Mouse (Mus musculus): ENCODE measurements at regions not wholly inside any gene's neighbourhood (a gene's known extent, or its start where the extent isn't known, plus 50 kb on each side); places are given as distances from the start of the nearest gene placed in this dataset.

DNA sequence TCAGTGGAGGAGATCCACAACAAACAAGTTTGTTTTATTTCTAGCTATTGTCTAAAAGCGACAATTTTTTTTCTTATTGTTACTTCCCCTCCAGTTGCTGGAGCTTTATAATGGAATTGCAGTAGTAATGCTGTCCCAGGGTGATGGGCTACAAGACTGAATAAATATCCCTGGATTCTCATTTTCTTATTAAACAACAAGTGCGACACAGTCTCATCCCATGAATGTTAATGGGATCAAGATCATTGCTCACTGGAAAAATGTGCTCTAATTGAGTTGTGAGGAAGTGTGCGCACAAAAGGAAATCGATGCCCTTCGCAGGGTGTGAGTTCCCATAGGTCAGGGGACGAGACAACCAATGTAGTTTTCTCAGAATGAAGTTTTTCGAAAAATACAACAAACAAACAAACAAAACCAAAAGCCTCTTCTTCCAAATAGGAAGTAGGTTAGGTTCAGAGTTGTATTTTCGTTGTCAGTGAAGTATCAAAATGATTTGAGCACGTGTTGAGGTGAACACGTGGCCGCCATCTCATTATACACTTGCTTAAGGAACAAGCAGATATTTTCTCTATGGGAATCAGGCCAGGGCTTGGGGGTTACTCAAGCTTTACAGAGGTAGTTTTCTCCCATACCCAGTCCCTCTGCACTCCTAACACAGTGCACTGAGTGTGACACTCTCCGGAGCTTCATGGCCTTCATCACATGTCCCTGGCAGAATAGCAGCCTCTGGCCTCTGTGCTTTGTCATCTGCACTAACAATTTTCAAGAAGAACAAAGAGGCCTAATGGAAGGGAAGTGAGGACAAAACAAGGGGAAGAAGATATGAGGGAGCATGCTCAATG lies 205.7 kb downstream of the Rnf152 start:
- no peaks in the 10 kb centered on the region for H3K27me3 ChIP-seq (ENCODE audit: control insufficient read depth, insufficient read depth, low read depth, low read length)
- H3K4me2 ChIP-seq (ENCODE audit: low read depth, low read length) = no peak overlapping the region
- H3K27ac ChIP-seq (ENCODE audit: low read length) = no peak overlapping the region
- no peak for ATAC-seq (ENCODE audit: low read depth)
- no peaks in the 10 kb centered on the region; the same call in 1 of the 2 replicates for H3K4me1 ChIP-seq (replicated peaks; ENCODE audit: control insufficient read depth, insufficient read depth, low read length)
- H3K36me3 ChIP-seq (ENCODE audit: control insufficient read depth, insufficient read depth, low read length) = no peaks in the 10 kb centered on the region
- H3K4me3 ChIP-seq (ENCODE audit: low read length) = no peak overlapping the region
- 82% methylated on average over 12 of the region's 12 CpGs for WGBS
- no peak overlapping the region for H3K9ac ChIP-seq (ENCODE audit: low read length)
- no peaks in the 10 kb centered on the region for H3K9me3 ChIP-seq (ENCODE audit: control insufficient read depth, low read length)

DNA sequence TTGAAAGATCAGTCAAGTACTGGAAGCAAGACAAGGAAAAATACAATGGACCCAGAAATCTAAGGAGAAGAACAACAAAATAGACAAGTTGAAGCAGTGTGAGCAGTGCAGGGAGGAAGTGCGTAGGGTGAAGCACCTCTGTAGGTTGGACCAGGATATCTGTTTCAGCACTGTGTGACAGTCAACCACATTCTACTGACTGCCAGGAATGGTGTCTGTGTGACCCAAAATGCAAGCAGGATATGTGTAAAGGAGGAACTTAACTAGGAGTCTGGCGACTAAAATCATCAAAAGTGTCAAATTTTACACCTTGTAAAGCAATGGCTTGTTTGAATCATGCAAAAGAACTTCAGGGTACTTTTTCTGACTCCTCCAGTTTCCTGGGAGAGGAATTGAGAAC lies 207.7 kb downstream of the Rnf152 start:
- Histone ChIP-seq H3K4me2 (ENCODE audit: low read depth, low read length) (no peak overlapping the region), H3K9ac (ENCODE audit: low read length) (no peak overlapping the region), H3K27ac (ENCODE audit: low read length) (no peak overlapping the region), H3K36me3 (ENCODE audit: control insufficient read depth, insufficient read depth, low read length) (no peaks in the 10 kb centered on the region), H3K4me3 (ENCODE audit: low read length) (no peak overlapping the region), H3K4me1 (replicated peaks; ENCODE audit: control insufficient read depth, insufficient read depth, low read length) (no peaks in the 10 kb centered on the region; the same call in 1 of the 2 replicates), H3K9me3 (ENCODE audit: control insufficient read depth, low read length) (no peaks in the 10 kb centered on the region), H3K27me3 (ENCODE audit: control insufficient read depth, insufficient read depth, low read depth, low read length) (no peaks in the 10 kb centered on the region)
- WGBS = 91% methylated on average over 2 of the region's 2 CpGs
- ATAC-seq (ENCODE audit: low read depth) = no peak

DNA sequence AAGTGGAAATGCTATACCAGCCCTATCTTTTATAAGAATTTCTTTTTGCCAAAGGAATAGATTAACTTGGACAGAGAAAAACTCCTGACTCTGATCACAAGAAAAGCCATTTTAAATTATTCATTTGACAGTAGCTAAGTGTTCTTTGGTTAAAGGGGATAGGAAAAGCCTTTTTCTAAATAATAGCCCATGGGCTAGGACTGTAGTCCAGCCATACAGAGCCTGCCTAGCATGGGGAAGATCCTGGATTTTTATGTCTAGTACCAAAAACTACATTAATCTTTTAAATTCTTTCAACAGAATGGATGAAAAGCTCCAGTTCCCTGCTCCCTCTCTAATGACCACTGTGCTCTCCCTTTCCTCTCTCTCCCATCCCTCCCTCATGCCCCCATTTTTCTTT lies 208.5 kb downstream of the Rnf152 start:
- no peaks in the 10 kb centered on the region for H3K27me3 ChIP-seq (ENCODE audit: control insufficient read depth, insufficient read depth, low read depth, low read length)
- no peak overlapping the region for H3K4me3 ChIP-seq (ENCODE audit: low read length)
- H3K9me3 ChIP-seq (ENCODE audit: control insufficient read depth, low read length) = no peaks in the 10 kb centered on the region
- H3K4me2 ChIP-seq (ENCODE audit: low read depth, low read length) = no peak overlapping the region
- no peak for ATAC-seq (ENCODE audit: low read depth)
- no peaks in the 10 kb centered on the region for H3K36me3 ChIP-seq (ENCODE audit: control insufficient read depth, insufficient read depth, low read length)
- no peak overlapping the region for H3K9ac ChIP-seq (ENCODE audit: low read length)
- no peak overlapping the region for H3K27ac ChIP-seq (ENCODE audit: low read length)
- H3K4me1 ChIP-seq (replicated peaks; ENCODE audit: control insufficient read depth, insufficient read depth, low read length) = no peaks in the 10 kb centered on the region; the same call in 1 of the 2 replicates

DNA sequence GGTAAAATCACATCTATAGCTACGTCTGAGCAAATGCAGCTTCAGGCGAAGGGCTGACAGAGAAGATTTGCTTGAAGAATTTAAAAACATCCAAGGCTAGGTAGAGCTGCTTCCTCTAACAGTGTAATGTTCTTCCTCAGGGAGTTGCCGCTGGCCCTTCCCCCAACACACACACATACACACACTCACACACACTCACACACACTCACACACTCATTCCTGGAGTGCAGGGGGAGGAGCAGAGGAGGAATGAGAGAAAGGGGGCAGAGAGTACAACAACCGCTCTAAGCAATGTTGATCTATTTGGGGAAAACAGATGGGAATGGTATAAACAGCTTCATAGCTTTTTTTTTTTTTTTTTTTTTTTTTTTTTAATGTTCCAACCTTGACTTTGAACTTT lies 232.6 kb downstream of the Rnf152 start:
- Histone ChIP-seq H3K27ac (ENCODE audit: low read length) (no peak overlapping the region), H3K36me3 (ENCODE audit: control insufficient read depth, insufficient read depth, low read length) (no peaks in the 10 kb centered on the region), H3K27me3 (ENCODE audit: control insufficient read depth, insufficient read depth, low read depth, low read length) (no peaks in the 10 kb centered on the region), H3K4me1 (replicated peaks; ENCODE audit: control insufficient read depth, insufficient read depth, low read length) (no peaks in the 10 kb centered on the region), H3K9me3 (ENCODE audit: control insufficient read depth, low read length) (no peaks in the 10 kb centered on the region), H3K4me2 (ENCODE audit: low read depth, low read length) (no peak overlapping the region), H3K9ac (ENCODE audit: low read length) (no peak overlapping the region), H3K4me3 (ENCODE audit: low read length) (no peak overlapping the region)
- ATAC-seq (ENCODE audit: low read depth) = peak; percentile 34
- 51% methylated on average over 4 of the region's 4 CpGs for WGBS

DNA sequence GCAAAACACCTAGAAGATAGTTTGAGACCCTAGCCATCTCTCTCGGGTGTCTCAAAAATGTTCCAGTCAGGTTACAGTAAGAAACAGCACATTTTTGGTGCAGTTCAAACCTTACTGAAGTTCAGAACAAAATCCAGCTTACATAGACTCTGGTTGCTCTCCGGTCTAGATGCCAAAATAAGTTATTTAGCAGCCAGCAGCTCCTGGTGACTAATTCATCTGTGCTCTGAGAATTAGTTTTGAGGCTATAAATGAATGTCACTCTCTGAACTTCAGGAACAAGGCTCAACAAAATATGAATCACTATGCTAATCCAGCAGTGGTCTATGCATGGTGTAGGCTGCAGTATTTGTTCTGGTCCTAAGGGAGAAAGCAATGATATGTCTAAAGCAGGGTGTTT lies 238.6 kb downstream of the Rnf152 start:
- H3K4me1 ChIP-seq (replicated peaks; ENCODE audit: control insufficient read depth, insufficient read depth, low read length) = no peaks in the 10 kb centered on the region; the same call in 1 of the 2 replicates
- H3K9ac ChIP-seq (ENCODE audit: low read length) = no peak overlapping the region
- no peak overlapping the region for H3K27ac ChIP-seq (ENCODE audit: low read length)
- no peaks in the 10 kb centered on the region for H3K36me3 ChIP-seq (ENCODE audit: control insufficient read depth, insufficient read depth, low read length)
- WGBS = 62% methylated on average over 2 of the region's 2 CpGs
- no peak for ATAC-seq (ENCODE audit: low read depth)
- H3K9me3 ChIP-seq (ENCODE audit: control insufficient read depth, low read length) = no peaks in the 10 kb centered on the region
- no peak overlapping the region for H3K4me3 ChIP-seq (ENCODE audit: low read length)
- no peak overlapping the region for H3K4me2 ChIP-seq (ENCODE audit: low read depth, low read length)
- H3K27me3 ChIP-seq (ENCODE audit: control insufficient read depth, insufficient read depth, low read depth, low read length) = no peaks in the 10 kb centered on the region

DNA sequence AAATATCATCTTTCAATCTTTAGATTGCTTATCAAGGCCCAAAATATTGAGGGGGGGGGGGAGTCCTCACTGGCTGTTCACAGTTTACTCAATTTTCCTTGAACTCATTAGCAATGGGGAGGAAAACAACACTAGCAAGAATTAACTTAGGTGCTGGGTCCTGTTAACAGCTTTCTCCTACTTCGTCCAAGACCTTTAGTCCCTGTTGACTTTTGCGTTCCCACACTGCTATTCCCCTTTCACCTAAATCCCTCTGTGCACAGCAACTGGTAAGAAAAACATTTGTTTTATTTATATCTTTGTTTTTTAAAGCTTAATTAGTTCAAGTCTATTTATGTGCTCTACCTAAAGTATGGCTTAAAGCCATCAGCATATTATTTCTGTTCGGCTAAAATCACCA lies 240.3 kb downstream of the Rnf152 start:
- H3K9ac ChIP-seq (ENCODE audit: low read length) = no peak overlapping the region
- H3K9me3 ChIP-seq (ENCODE audit: control insufficient read depth, low read length) = no peaks in the 10 kb centered on the region
- H3K4me2 ChIP-seq (ENCODE audit: low read depth, low read length) = no peak overlapping the region
- no peak for ATAC-seq (ENCODE audit: low read depth)
- WGBS = 88% methylated on average over 3 of the region's 3 CpGs
- H3K4me1 ChIP-seq (replicated peaks; ENCODE audit: control insufficient read depth, insufficient read depth, low read length) = no peaks in the 10 kb centered on the region; the same call in 1 of the 2 replicates
- no peak overlapping the region for H3K4me3 ChIP-seq (ENCODE audit: low read length)
- no peak overlapping the region for H3K27ac ChIP-seq (ENCODE audit: low read length)
- no peaks in the 10 kb centered on the region for H3K36me3 ChIP-seq (ENCODE audit: control insufficient read depth, insufficient read depth, low read length)
- no peaks in the 10 kb centered on the region for H3K27me3 ChIP-seq (ENCODE audit: control insufficient read depth, insufficient read depth, low read depth, low read length)

DNA sequence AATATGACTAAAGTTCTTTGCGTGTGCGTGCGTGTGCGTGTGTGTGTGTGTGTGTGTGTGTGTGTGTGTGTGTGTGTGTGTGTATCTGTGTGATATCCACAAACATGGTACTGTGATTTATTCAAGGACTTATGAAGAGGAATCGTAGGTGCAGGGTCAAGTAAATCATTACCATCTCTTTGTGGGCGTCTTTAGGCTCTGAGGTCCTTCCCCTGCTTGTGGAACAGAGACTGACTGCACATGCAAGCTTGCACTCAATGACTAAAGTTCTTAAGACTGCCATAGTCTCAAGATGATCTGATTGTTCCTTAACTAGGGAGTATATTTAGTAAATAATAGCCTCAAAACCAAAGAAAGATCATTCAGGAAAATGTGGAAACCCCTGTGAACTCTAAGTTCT lies 241.1 kb downstream of the Rnf152 start:
- H3K9ac ChIP-seq (ENCODE audit: low read length) = no peak overlapping the region
- H3K9me3 ChIP-seq (ENCODE audit: control insufficient read depth, low read length) = no peaks in the 10 kb centered on the region
- H3K4me3 ChIP-seq (ENCODE audit: low read length) = no peak overlapping the region
- no peaks in the 10 kb centered on the region; the same call in 1 of the 2 replicates for H3K4me1 ChIP-seq (replicated peaks; ENCODE audit: control insufficient read depth, insufficient read depth, low read length)
- ATAC-seq (ENCODE audit: low read depth) = no peak
- no peak overlapping the region for H3K4me2 ChIP-seq (ENCODE audit: low read depth, low read length)
- no peaks in the 10 kb centered on the region for H3K36me3 ChIP-seq (ENCODE audit: control insufficient read depth, insufficient read depth, low read length)
- no peaks in the 10 kb centered on the region for H3K27me3 ChIP-seq (ENCODE audit: control insufficient read depth, insufficient read depth, low read depth, low read length)
- H3K27ac ChIP-seq (ENCODE audit: low read length) = no peak overlapping the region
- 77% methylated on average over 6 of the region's 6 CpGs for WGBS

DNA sequence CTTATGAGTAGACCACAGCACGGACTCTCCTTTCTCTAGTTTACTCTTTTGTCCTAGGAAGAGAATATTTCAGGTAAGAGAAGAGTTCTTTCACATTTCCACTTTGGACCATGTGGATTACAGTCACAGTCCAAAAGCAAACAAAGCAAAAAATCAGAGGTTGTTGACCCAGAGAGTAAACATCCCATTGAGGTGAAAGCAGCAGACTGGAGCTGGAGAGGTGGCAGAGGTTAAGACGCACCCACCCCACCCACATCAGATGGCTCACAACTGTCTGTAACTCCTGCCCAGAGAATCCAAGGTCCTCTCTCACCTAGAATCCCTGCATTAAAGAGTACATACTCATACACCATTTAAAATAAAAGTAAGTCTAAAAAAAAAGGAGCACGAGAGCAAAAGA lies 241.7 kb downstream of the Rnf152 start:
- H3K4me3 ChIP-seq (ENCODE audit: low read length) = no peak overlapping the region
- H3K4me1 ChIP-seq (replicated peaks; ENCODE audit: control insufficient read depth, insufficient read depth, low read length) = no peaks in the 10 kb centered on the region; the same call in 1 of the 2 replicates
- no peaks in the 10 kb centered on the region for H3K36me3 ChIP-seq (ENCODE audit: control insufficient read depth, insufficient read depth, low read length)
- H3K27me3 ChIP-seq (ENCODE audit: control insufficient read depth, insufficient read depth, low read depth, low read length) = no peaks in the 10 kb centered on the region
- no peak for ATAC-seq (ENCODE audit: low read depth)
- no peak overlapping the region for H3K27ac ChIP-seq (ENCODE audit: low read length)
- WGBS = 69% methylated on average over 3 of the region's 3 CpGs
- H3K4me2 ChIP-seq (ENCODE audit: low read depth, low read length) = no peak overlapping the region
- H3K9me3 ChIP-seq (ENCODE audit: control insufficient read depth, low read length) = no peaks in the 10 kb centered on the region
- no peak overlapping the region for H3K9ac ChIP-seq (ENCODE audit: low read length)

DNA sequence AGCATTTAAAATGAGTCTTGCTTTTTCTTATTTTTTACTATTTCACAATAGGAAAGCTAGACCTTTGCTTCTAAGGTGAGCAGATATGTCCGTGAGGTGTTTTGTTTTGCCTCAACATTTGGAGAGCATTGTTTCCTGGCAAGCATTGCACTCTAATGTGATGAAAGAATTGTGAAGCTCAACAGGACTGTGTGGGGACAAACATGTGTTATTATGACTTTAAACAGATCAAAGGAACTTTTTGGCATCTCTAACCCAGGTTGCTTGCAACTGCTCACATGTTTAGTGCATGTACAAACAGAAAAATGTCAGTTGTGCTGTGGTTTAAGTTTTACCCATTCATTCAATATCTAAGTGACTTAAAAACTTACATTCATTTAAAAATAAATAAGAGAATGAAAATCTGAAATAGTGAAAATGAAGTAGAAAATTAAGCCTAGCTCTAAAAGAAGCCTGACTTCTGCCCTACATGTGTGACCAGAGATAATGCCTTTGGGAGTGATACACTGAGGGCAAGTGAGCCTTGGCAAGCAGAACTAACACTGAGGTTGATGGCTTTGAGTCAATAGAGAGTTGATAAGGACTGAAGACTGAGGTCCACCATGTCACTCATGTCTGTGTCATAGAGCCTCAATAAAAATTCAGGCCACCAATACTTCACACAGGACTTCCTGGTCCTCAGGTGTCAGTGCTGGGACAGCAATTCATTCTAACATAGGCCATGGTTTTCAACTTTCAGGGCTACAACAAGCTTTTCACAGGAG lies 243.6 kb downstream of the Rnf152 start:
- Histone ChIP-seq H3K9me3 (ENCODE audit: control insufficient read depth, low read length) (no peaks in the 10 kb centered on the region), H3K36me3 (ENCODE audit: control insufficient read depth, insufficient read depth, low read length) (no peaks in the 10 kb centered on the region), H3K27me3 (ENCODE audit: control insufficient read depth, insufficient read depth, low read depth, low read length) (no peaks in the 10 kb centered on the region), H3K4me1 (replicated peaks; ENCODE audit: control insufficient read depth, insufficient read depth, low read length) (no peaks in the 10 kb centered on the region), H3K27ac (ENCODE audit: low read length) (no peak overlapping the region), H3K9ac (ENCODE audit: low read length) (no peak overlapping the region), H3K4me3 (ENCODE audit: low read length) (no peak overlapping the region), H3K4me2 (ENCODE audit: low read depth, low read length) (no peak overlapping the region)
- no peak for ATAC-seq (ENCODE audit: low read depth)
- 76% methylated on average over 1 of the region's 1 CpGs for WGBS

All from lung, embryonic 16.5 days (tissue).